ENCODE assay signal across 9 mouse cellular contexts in genomic region chr6:125040221-125040620, GRCm38 (mm10). TPM values are rescaled to one million over a fixed set of nuclear protein-coding genes. Genes with fewer than 3 reads are reported as not detected.
DNase-seq lines count a peak whose midpoint lies in the region; ATAC-seq and TF ChIP-seq lines count a peak whose summit lies in the region.
"Had no signal": no experiment of that assay in that cellular context is flagged by ENCODE, and none has a peak within 500 bp of the region (broad histone marks: within the 10 kb centered on the region; RNA-seq: fewer than 3 reads in every experiment).

No protein-coding gene starts in this region.

- H3K4me1 ChIP-seq in kidney, embryonic 14.5 days (ENCODE audit: control insufficient read depth, insufficient read depth, low read length), result 0 out of 2 replicates have a peak, but pooled peaks cover 6% of the 10 kb centered on the region
- H3K4me1 ChIP-seq in bone marrow macrophage, adult 2 months (ENCODE audit: control insufficient read depth, insufficient read depth, low read length), result peaks cover 19% of the 10 kb centered on the region
- H3K4me1 ChIP-seq in hindbrain, embryonic 13.5 days (replicated peaks), result peaks cover 21% of the 10 kb centered on the region
- H3K4me1 ChIP-seq in midbrain, embryonic 14.5 days (ENCODE audit: control insufficient read depth, insufficient read depth, low read length), result peaks cover 8% of the 10 kb centered on the region; the same call in 1 of the 2 replicates

- no peak for ATAC-seq in kidney, embryonic 14.5 days (ENCODE audit: low FRiP score, low TSS enrichment)
- no peak for ATAC-seq in hindbrain, embryonic 13.5 days (ENCODE audit: low FRiP score)
- no peak for ATAC-seq in midbrain, embryonic 14.5 days (ENCODE audit: low FRiP score, low TSS enrichment)

- peak overlapping the region; percentile 82 for H3K9ac ChIP-seq in kidney, embryonic 14.5 days (ENCODE audit: low read depth, low read length)
- H3K9ac ChIP-seq in hindbrain, embryonic 13.5 days, result peak overlapping the region; percentile 85
- peak overlapping the region; percentile 71 for H3K9ac ChIP-seq in midbrain, embryonic 14.5 days (replicated peaks; ENCODE audit: low read length)

- TF ChIP-seq POLR2A in bone marrow macrophage, adult 2 months (IDR thresholded peaks at IDR 0.05; ENCODE audit: borderline replicate concordance, low read depth, low read length), result no peak

- H3K4me3 ChIP-seq in kidney, embryonic 14.5 days (ENCODE audit: low read length), result peak overlapping the region; percentile 82
- peak overlapping the region; percentile 84 for H3K4me3 ChIP-seq in bone marrow macrophage, adult 2 months (ENCODE audit: insufficient read depth, low read length)
- peak overlapping the region; percentile 80 for H3K4me3 ChIP-seq in hindbrain, embryonic 13.5 days
- H3K4me3 ChIP-seq in midbrain, embryonic 14.5 days (replicated peaks; ENCODE audit: low read depth, low read length), result peak overlapping the region; percentile 65

- no peaks in the 10 kb centered on the region for H3K27me3 ChIP-seq in kidney, embryonic 14.5 days (ENCODE audit: control insufficient read depth, insufficient read depth, low read length)
- no peaks in the 10 kb centered on the region for H3K27me3 ChIP-seq in hindbrain, embryonic 13.5 days
- no peaks in the 10 kb centered on the region for H3K27me3 ChIP-seq in midbrain, embryonic 14.5 days (ENCODE audit: control insufficient read depth, insufficient read depth, low read length)

- DNase-seq in kidney, postnatal 10 days, result no peak
- no peak for DNase-seq in midbrain, embryonic 14.5 days
- DNase-seq in spleen, adult 12 weeks (ENCODE audit: low spot score), result no peak
- no peak for DNase-seq in thymus, postnatal 25 days
- DNase-seq in adrenal gland, postnatal 4 days (ENCODE audit: low spot score in 2 of 2), result no peak

- peak overlapping the region; percentile 77; the same call in 1 of the 2 replicates for H3K27ac ChIP-seq in kidney, embryonic 14.5 days (ENCODE audit: low read depth, low read length)
- peak overlapping the region; percentile 90 for H3K27ac ChIP-seq in bone marrow macrophage, adult 2 months (ENCODE audit: insufficient read depth, low read depth, low read length)
- H3K27ac ChIP-seq in hindbrain, embryonic 13.5 days, result peak overlapping the region; percentile 86
- peak overlapping the region; percentile 72 for H3K27ac ChIP-seq in midbrain, embryonic 14.5 days (replicated peaks; ENCODE audit: low read depth, low read length)

- H3K9me3 ChIP-seq in kidney, embryonic 14.5 days (ENCODE audit: control insufficient read depth, low read length), result no peaks in the 10 kb centered on the region
- H3K9me3 ChIP-seq in hindbrain, embryonic 13.5 days, result no peaks in the 10 kb centered on the region
- no peaks in the 10 kb centered on the region for H3K9me3 ChIP-seq in midbrain, embryonic 14.5 days (ENCODE audit: control insufficient read depth, low read length)

- WGBS in kidney, embryonic 14.5 days, result 18% methylated on average over 7 of the region's 7 CpGs
- 28% methylated on average over 7 of the region's 7 CpGs for WGBS in hindbrain, embryonic 13.5 days
- WGBS in midbrain, embryonic 14.5 days, result 19% methylated on average over 7 of the region's 7 CpGs

- peak overlapping the region; percentile 82 for H3K4me2 ChIP-seq in kidney, embryonic 14.5 days (replicated peaks; ENCODE audit: low read depth, low read length)
- H3K4me2 ChIP-seq in hindbrain, embryonic 13.5 days, result peak overlapping the region; percentile 74
- peak overlapping the region; percentile 82 for H3K4me2 ChIP-seq in midbrain, embryonic 14.5 days (ENCODE audit: low read length)

- no peak for TF ChIP-seq CTCF in bone marrow macrophage, adult 2 months (IDR thresholded peaks at IDR 0.05; ENCODE audit: low read depth, low read length)

- peaks cover 36% of the 10 kb centered on the region for H3K36me3 ChIP-seq in kidney, embryonic 14.5 days (ENCODE audit: control insufficient read depth, insufficient read depth, low read length)
- peaks cover 42% of the 10 kb centered on the region for H3K36me3 ChIP-seq in hindbrain, embryonic 13.5 days
- peaks cover 48% of the 10 kb centered on the region for H3K36me3 ChIP-seq in midbrain, embryonic 14.5 days (ENCODE audit: control insufficient read depth, insufficient read depth, low read length)

RNA-seq across cellular contexts. Expression of gene Ing4, which starts 0.7 kb away (rescaled TPM):
- polyA plus RNA-seq in kidney, embryonic 14.5 days (2014; fragmentation: Nextera tagmentation; extraction: Ambion mirVana), result 111 and 144 TPM in 2 replicates
- polyA plus RNA-seq in bone marrow macrophage, adult 2 months (2012; ENCODE audit: insufficient read depth, insufficient read length, missing spikeins), result 110 and 113 TPM in 2 replicates
- 168 and 175 TPM in 2 replicates for polyA plus RNA-seq in hindbrain, embryonic 13.5 days (2015; fragmentation: Nextera tagmentation; extraction: Ambion mirVana)
- polyA plus RNA-seq in midbrain, embryonic 14.5 days (2014; fragmentation: Nextera tagmentation; extraction: Ambion mirVana), result 132 and 144 TPM in 2 replicates
- total RNA-seq in adrenal gland, postnatal 4 days (2021), result 100 to 1,000 TPM; 118 TPM

RNA-seq across cellular contexts. Expression of gene Acrbp, which starts 9.3 kb away (rescaled TPM):
- polyA plus RNA-seq in kidney, embryonic 14.5 days (2014; fragmentation: Nextera tagmentation; extraction: Ambion mirVana), result 14.0 and 14.7 TPM in 2 replicates
- polyA plus RNA-seq in bone marrow macrophage, adult 2 months (2012; ENCODE audit: insufficient read depth, insufficient read length, missing spikeins), result 28.7 and 29.3 TPM in 2 replicates
- polyA plus RNA-seq in hindbrain, embryonic 13.5 days (2015; fragmentation: Nextera tagmentation; extraction: Ambion mirVana), result 17.5 and 19.7 TPM in 2 replicates
- polyA plus RNA-seq in midbrain, embryonic 14.5 days (2014; fragmentation: Nextera tagmentation; extraction: Ambion mirVana), result 16.3 and 16.7 TPM in 2 replicates
- total RNA-seq in adrenal gland, postnatal 4 days (2021), result 1 to 10 TPM; 7.3 to 8.0 TPM

RNA-seq across cellular contexts. Expression of gene Lpar5, which starts 27.5 kb away (rescaled TPM):
- polyA plus RNA-seq in kidney, embryonic 14.5 days (2014; fragmentation: Nextera tagmentation; extraction: Ambion mirVana), result 0.43 and 0.45 TPM in 2 replicates
- 33.2 and 43.3 TPM in 2 replicates for polyA plus RNA-seq in bone marrow macrophage, adult 2 months (2012; ENCODE audit: insufficient read depth, insufficient read length, missing spikeins)
- polyA plus RNA-seq in hindbrain, embryonic 13.5 days (2015; fragmentation: Nextera tagmentation; extraction: Ambion mirVana), result 0.55 and 0.65 TPM in 2 replicates
- 0.45 and 0.77 TPM in 2 replicates for polyA plus RNA-seq in midbrain, embryonic 14.5 days (2014; fragmentation: Nextera tagmentation; extraction: Ambion mirVana)
- 1 to 10 TPM in 1 of 2 experiments, under 1 TPM in 1; 0.84 to 1.0 TPM for total RNA-seq in adrenal gland, postnatal 4 days (2021)

RNA-seq across cellular contexts. Expression of gene Zfp384, which starts 31.3 kb away (rescaled TPM):
- polyA plus RNA-seq in kidney, embryonic 14.5 days (2014; fragmentation: Nextera tagmentation; extraction: Ambion mirVana), result 12.5 and 15.0 TPM in 2 replicates
- polyA plus RNA-seq in bone marrow macrophage, adult 2 months (2012; ENCODE audit: insufficient read depth, insufficient read length, missing spikeins), result 82.7 and 83.1 TPM in 2 replicates
- polyA plus RNA-seq in hindbrain, embryonic 13.5 days (2015; fragmentation: Nextera tagmentation; extraction: Ambion mirVana), result 17.7 and 20.4 TPM in 2 replicates
- 13.7 and 16.2 TPM in 2 replicates for polyA plus RNA-seq in midbrain, embryonic 14.5 days (2014; fragmentation: Nextera tagmentation; extraction: Ambion mirVana)
- total RNA-seq in adrenal gland, postnatal 4 days (2021), result 10 to 100 TPM; 60.6 to 67.6 TPM

RNA-seq across cellular contexts. Expression of gene Pianp, which starts 43.7 kb away (rescaled TPM):
- 1.0 and 1.2 TPM in 2 replicates for polyA plus RNA-seq in kidney, embryonic 14.5 days (2014; fragmentation: Nextera tagmentation; extraction: Ambion mirVana)
- 5.5 and 7.2 TPM in 2 replicates for polyA plus RNA-seq in bone marrow macrophage, adult 2 months (2012; ENCODE audit: insufficient read depth, insufficient read length, missing spikeins)
- polyA plus RNA-seq in hindbrain, embryonic 13.5 days (2015; fragmentation: Nextera tagmentation; extraction: Ambion mirVana), result 29.3 and 31.6 TPM in 2 replicates
- polyA plus RNA-seq in midbrain, embryonic 14.5 days (2014; fragmentation: Nextera tagmentation; extraction: Ambion mirVana), result 43.2 and 57.1 TPM in 2 replicates
- 10 to 100 TPM in 1 of 2 experiments, 1 to 10 TPM in 1; 6.2 to 11.1 TPM for total RNA-seq in adrenal gland, postnatal 4 days (2021)
- total RNA-seq: hematopoietic stem cell, adult 5-6 weeks had no signal

Comparison
In these comparisons a context has a peak if more than half of its experiments do, and no peak if none do; other contexts are left out.
1. RNA of gene Lpar5, which starts 27.5 kb away (polyA plus RNA-seq): 33.2 to 43.3 TPM in bone marrow macrophage, adult 2 months; 0.55 to 0.65 TPM in hindbrain, embryonic 13.5 days, 0.45 to 0.77 TPM in midbrain, embryonic 14.5 days and 0.43 to 0.45 TPM in kidney, embryonic 14.5 days; every median in the first group is over 10 times any median in the second.
2. Peak in every context shown above with its lines, with median percentiles within 50 percentile points of each other: H3K27ac ChIP-seq, H3K4me2 ChIP-seq, H3K4me3 ChIP-seq and H3K9ac ChIP-seq.